In genomic region chr9:59956496-59956895, GRCm38 (mm10) we compare ENCODE assay signal across 13 mouse cellular contexts. TPM values are rescaled to one million over a fixed set of nuclear protein-coding genes. Genes with fewer than 3 reads are reported as not detected.
DNase-seq lines count a peak whose midpoint lies in the region; ATAC-seq lines count a peak whose summit lies in the region.
"Had no signal": no experiment of that assay in that cellular context is flagged by ENCODE, and none has a peak within 500 bp of the region (broad histone marks: within the 10 kb centered on the region; RNA-seq: fewer than 3 reads in every experiment).

No protein-coding gene starts in this region.

- no peak overlapping the region for H3K4me3 ChIP-seq in kidney, embryonic 14.5 days (ENCODE audit: low read length)
- peak overlapping the region; percentile 24 for H3K4me3 ChIP-seq in embryonic facial prominence, embryonic 14.5 days (ENCODE audit: low read depth, low read length)
- H3K4me3 ChIP-seq in stomach, embryonic 16.5 days (replicated peaks; ENCODE audit: low read length) = peak overlapping the region; percentile 20
- H3K4me3 ChIP-seq: forebrain, embryonic 12.5 days; heart, adult 2 months; layer of hippocampus, adult 2 months had no signal

- no peak overlapping the region for H3K27ac ChIP-seq in kidney, embryonic 14.5 days (ENCODE audit: low read depth, low read length)
- H3K27ac ChIP-seq in embryonic facial prominence, embryonic 14.5 days (replicated peaks; ENCODE audit: low read depth, low read length) = no peak overlapping the region
- no peak overlapping the region for H3K27ac ChIP-seq in stomach, embryonic 16.5 days (ENCODE audit: low read length)
- H3K27ac ChIP-seq: forebrain, embryonic 12.5 days; heart, adult 2 months; layer of hippocampus, adult 2 months had no signal

- H3K4me2 ChIP-seq in kidney, embryonic 14.5 days (replicated peaks; ENCODE audit: low read depth, low read length) = peak overlapping the region; percentile 31
- H3K4me2 ChIP-seq in embryonic facial prominence, embryonic 14.5 days (ENCODE audit: low read depth, low read length) = peak overlapping the region; percentile 45
- H3K4me2 ChIP-seq in stomach, embryonic 16.5 days (ENCODE audit: low read depth, low read length) = peak overlapping the region; percentile 16; the same call in 1 of the 2 replicates
- H3K4me2 ChIP-seq: forebrain, embryonic 12.5 days had no signal

- no peaks in the 10 kb centered on the region for H3K27me3 ChIP-seq in kidney, embryonic 14.5 days (ENCODE audit: control insufficient read depth, insufficient read depth, low read length)
- no peaks in the 10 kb centered on the region for H3K27me3 ChIP-seq in embryonic facial prominence, embryonic 14.5 days (replicated peaks; ENCODE audit: control insufficient read depth, insufficient read depth, low read length)
- no peaks in the 10 kb centered on the region for H3K27me3 ChIP-seq in stomach, embryonic 16.5 days (ENCODE audit: control insufficient read depth, insufficient read depth, low read length)
- H3K27me3 ChIP-seq: forebrain, embryonic 12.5 days had no signal

- no peak for DNase-seq in kidney, postnatal 14 days
- peak; percentile 28 for DNase-seq in testis, postnatal 10 days (ENCODE audit: low spot score)
- no peak for DNase-seq in testis, postnatal 14 days (ENCODE audit: low spot score)
- peak; percentile 48 for DNase-seq in embryonic facial prominence, embryonic 14.5 days (ENCODE audit: low spot score)
- DNase-seq in urinary bladder, adult 18-20 months (ENCODE audit: low spot score in 2 of 2) = no peak
- DNase-seq: adrenal gland, postnatal 25 days; heart, adult 2 months; liver, postnatal 0 days had no signal

- no peak for ATAC-seq in kidney, embryonic 14.5 days (ENCODE audit: low FRiP score, low TSS enrichment)
- ATAC-seq in embryonic facial prominence, embryonic 14.5 days (ENCODE audit: low read depth) = no peak
- ATAC-seq in stomach, embryonic 16.5 days (ENCODE audit: insufficient read depth, low FRiP score) = no peak
- no peak for ATAC-seq in CD4-positive, CD25-positive, alpha-beta regulatory T cell, adult 4 months
- ATAC-seq: liver, postnatal 0 days had no signal

- H3K4me1 ChIP-seq in kidney, embryonic 14.5 days (ENCODE audit: control insufficient read depth, insufficient read depth, low read length) = no peaks in the 10 kb centered on the region
- peaks cover 5% of the 10 kb centered on the region; the same call in 1 of the 2 replicates for H3K4me1 ChIP-seq in embryonic facial prominence, embryonic 14.5 days (ENCODE audit: control insufficient read depth, insufficient read depth, low read length)
- H3K4me1 ChIP-seq in stomach, embryonic 16.5 days (ENCODE audit: control insufficient read depth, insufficient read depth, low read length) = peaks cover 18% of the 10 kb centered on the region

- WGBS in kidney, embryonic 14.5 days = 37% methylated on average over 6 of the region's 6 CpGs
- WGBS in embryonic facial prominence, embryonic 14.5 days = 28% methylated on average over 6 of the region's 6 CpGs
- 27% methylated on average over 6 of the region's 6 CpGs for WGBS in stomach, embryonic 16.5 days

- no peak overlapping the region for H3K9ac ChIP-seq in kidney, embryonic 14.5 days (ENCODE audit: low read depth, low read length)
- no peak overlapping the region for H3K9ac ChIP-seq in embryonic facial prominence, embryonic 14.5 days (ENCODE audit: low read depth, low read length)
- H3K9ac ChIP-seq in stomach, embryonic 16.5 days (ENCODE audit: low read length) = no peak overlapping the region
- H3K9ac ChIP-seq: forebrain, embryonic 12.5 days; liver, postnatal 0 days had no signal

- no peaks in the 10 kb centered on the region for H3K36me3 ChIP-seq in kidney, embryonic 14.5 days (ENCODE audit: control insufficient read depth, insufficient read depth, low read length)
- no peaks in the 10 kb centered on the region for H3K36me3 ChIP-seq in embryonic facial prominence, embryonic 14.5 days (ENCODE audit: control insufficient read depth, insufficient read depth, low read length)
- H3K36me3 ChIP-seq in stomach, embryonic 16.5 days (ENCODE audit: control insufficient read depth, insufficient read depth, low read length) = no peaks in the 10 kb centered on the region
- H3K36me3 ChIP-seq: forebrain, embryonic 12.5 days had no signal

- H3K9me3 ChIP-seq in kidney, embryonic 14.5 days (ENCODE audit: control insufficient read depth, low read length) = no peaks in the 10 kb centered on the region
- no peaks in the 10 kb centered on the region for H3K9me3 ChIP-seq in embryonic facial prominence, embryonic 14.5 days (ENCODE audit: control insufficient read depth, low read length)
- no peaks in the 10 kb centered on the region for H3K9me3 ChIP-seq in stomach, embryonic 16.5 days (replicated peaks; ENCODE audit: control insufficient read depth, low read length)
- H3K9me3 ChIP-seq: forebrain, embryonic 12.5 days had no signal

RNA-seq across cellular contexts. Expression of gene Nr2e3, which starts 4.0 kb away (rescaled TPM):
- polyA plus RNA-seq in kidney, embryonic 14.5 days (2014; fragmentation: Nextera tagmentation; extraction: Ambion mirVana) = not detected in 2 replicates
- 0.41 and 0.60 TPM in 2 replicates for polyA plus RNA-seq in embryonic facial prominence, embryonic 14.5 days (2014; fragmentation: Nextera tagmentation; extraction: Ambion mirVana)
- polyA plus RNA-seq in stomach, embryonic 16.5 days (2015; fragmentation: Nextera tagmentation; extraction: Ambion mirVana) = 1.7 and 3.1 TPM in 2 replicates
- polyA plus RNA-seq in CD4-positive, CD25-positive, alpha-beta regulatory T cell, adult 4 months (2017; shearing (Covaris generic)) = not detected
- polyA plus RNA-seq: heart, adult 2 months; liver, postnatal 0 days had no signal

Comparison
In these comparisons a context has a peak if more than half of its experiments do, and no peak if none do; other contexts are left out.
1. DNase-seq: peak in testis, postnatal 10 days (single experiment) and embryonic facial prominence, embryonic 14.5 days (single experiment); none in kidney, postnatal 14 days (single experiment), testis, postnatal 14 days (single experiment) and urinary bladder, adult 18-20 months (0 of 2).
2. Peak in every context shown above with its lines, with median percentiles within 50 percentile points of each other: H3K4me2 ChIP-seq.